Mouse (Mus musculus) frontal cortex, adult (tissue): Measurements from ENCODE around the gene Nodal.

ENCODE experiments used
- ATAC-seq: cut with Nextera tagmentation; 2 replicates; pipeline ENCODE4 v1.9.2; 2017; ENCODE audit warnings: mild to moderate bottlenecking, moderate library complexity, mixed read lengths; ENCODE audit not compliant: low TSS enrichment

Gene Nodal

GRCm38 (mm10) chr10:61417672-61418071, at the start of gene Nodal:
Gene Nodal (plus strand): TSS chr10:61417972.
- ATAC-seq: no peak

GRCm38 (mm10) chr10:61369755-61370154, 48.0 kb upstream of the Nodal start:
- ATAC-seq: no peak

- ATAC-seq: no peak
These were observed 47.3 kb upstream of the Nodal start for GRCm38 (mm10) chr10:61370273-61370979.

DNA sequence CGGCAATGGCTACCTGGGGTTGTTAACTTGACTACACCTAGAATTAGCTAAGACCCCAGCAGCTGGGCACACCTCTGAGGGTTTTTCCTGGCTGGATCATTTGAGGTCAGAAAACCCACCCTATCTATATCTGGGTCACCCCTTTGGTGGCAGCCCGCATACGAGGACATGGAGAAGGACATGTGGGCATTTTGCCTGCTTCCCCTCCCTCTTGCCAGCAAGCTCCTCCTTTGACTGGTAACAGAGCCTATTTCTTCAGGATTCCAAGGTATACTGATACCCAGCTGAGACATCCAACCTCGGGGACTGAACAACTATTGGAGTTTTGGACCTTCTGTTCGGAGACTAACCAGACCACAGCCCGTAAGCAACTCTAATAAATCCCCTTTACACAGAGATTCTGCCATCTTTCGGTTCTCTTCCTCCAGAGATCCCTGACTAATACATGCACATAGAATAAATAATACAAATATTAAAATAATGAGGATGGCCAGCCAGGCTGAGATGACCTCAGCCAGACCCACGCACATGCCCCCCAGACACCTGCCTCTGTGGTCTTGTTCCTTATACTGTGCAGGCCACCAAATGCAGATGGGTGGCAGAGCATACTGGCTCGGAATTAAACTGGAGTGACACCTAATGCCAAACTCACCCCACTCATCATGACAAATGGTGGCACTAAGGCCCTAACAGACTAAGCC, 45.7 kb upstream of the Nodal start:
- no peak for ATAC-seq

DNA sequence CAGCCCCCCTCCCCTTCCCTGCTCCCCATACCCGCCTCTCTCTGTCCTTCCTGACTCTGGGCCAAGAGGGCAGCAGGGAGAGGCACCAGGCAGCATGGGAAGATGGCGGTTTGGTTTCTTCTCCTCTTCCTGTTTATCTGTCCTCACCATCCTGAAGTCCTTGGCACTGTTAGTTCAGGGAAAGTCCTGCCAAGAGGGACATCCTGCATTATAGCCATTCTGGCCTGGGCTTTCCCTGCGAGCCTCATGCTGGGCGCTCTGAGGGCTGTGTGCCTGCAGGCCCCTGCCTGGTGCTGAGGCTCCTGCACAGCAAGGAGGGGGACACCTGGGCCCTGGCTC, 45.2 kb upstream of the Nodal start:
- ATAC-seq: no peak

- no peak for ATAC-seq
These were observed 43.7 kb upstream of the Nodal start for GRCm38 (mm10) chr10:61374076-61374475.

DNA sequence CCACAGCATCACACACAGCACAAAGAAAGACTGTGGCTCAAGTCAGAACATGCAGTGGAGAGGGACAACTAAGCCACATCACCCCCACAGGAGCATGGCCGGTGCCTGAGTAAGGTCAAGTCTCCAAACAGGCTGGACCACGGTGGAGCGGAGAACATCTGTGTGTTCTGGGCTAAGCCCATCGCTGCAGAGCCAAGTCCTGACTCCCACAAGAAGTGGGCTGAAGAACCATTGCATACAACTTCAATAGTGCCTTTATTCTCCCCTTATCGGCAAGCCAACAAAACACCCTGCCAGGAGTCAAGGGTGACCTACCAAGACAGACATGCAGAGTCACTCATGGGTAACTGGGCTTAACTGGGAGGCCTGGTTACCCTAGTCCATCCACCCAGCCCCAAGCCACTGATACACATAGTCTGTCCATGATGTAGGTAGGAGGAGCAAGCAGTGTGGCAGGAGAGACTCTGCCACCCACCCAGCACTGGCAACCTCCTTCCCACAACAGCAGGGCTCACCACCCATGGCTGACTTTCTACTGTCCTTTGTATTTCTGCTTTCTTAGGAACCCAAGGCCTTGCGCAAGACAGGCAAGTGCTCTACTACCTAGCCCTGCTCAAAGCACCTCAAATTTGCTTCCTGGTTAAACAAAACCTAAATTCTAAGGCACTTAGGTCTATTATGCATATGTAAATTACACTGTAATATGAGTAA, 42.8 kb upstream of the Nodal start:
- ATAC-seq: 0 out of 2 replicates have a peak, but pooled peaks have one; percentile 31

DNA sequence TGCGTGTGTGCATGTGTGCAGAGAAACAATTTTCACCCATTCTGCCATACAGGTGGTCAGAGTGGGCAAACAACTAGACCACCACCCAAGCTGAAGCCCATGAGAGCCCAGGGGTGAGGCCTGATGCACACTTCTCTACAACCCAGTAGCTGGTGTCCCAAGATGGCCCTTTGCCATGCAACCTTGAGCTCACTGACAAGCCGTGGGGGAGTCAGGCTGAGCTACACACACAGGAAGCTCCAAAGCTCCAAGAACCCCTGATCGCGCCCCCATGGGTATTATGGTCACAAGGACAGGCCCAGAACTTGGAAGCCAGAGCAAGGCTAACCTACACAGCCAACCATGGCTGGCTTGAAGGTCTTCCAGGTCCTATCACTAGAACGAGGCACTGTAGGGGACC, 39.7 kb upstream of the Nodal start:
- no peak for ATAC-seq

DNA sequence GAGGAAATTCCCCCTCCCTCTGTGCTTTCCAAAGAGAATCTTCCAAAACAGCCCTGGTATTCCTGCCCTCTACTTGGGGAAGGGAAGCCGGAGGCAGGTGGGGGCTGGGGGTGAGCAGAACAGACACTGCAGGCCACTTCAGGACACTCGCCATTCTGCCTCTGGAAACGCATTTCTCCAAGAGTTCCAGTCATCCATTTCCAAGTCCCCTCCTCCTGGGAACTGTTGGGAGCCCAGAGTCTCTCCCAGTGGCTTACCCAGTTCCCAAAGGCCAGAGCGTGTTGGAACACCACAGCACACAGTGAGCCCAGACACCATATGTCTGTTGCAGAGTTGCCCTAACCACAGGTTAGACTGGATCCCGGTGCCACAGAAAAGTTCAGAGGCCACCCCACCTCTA, 39.1 kb upstream of the Nodal start:
- ATAC-seq: no peak

GRCm38 (mm10) chr10:61379340-61380040, 38.3 kb upstream of the Nodal start:
- no peak for ATAC-seq

- ATAC-seq: no peak
These were observed 37.6 kb upstream of the Nodal start for GRCm38 (mm10) chr10:61380186-61380585.

DNA sequence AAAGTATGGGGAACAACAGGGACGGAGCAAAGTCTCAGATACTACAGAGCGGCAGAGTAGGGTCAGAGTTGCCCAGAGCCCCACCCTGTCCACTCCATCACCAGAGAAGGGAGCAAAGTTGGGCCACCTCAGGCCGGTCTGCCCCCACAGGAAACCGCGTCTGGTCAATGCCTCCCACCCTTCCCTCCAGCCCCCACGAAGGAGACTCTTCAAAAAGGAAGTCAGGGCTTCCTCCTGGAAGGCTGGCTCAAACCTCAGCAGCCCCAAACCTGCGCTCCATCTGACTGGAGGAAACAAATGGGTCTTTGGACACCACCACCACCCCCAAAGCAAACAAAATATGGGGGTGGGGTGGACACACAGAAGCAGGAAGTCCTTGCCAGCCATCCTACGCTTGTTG, 35.9 kb upstream of the Nodal start:
- no peak for ATAC-seq

DNA sequence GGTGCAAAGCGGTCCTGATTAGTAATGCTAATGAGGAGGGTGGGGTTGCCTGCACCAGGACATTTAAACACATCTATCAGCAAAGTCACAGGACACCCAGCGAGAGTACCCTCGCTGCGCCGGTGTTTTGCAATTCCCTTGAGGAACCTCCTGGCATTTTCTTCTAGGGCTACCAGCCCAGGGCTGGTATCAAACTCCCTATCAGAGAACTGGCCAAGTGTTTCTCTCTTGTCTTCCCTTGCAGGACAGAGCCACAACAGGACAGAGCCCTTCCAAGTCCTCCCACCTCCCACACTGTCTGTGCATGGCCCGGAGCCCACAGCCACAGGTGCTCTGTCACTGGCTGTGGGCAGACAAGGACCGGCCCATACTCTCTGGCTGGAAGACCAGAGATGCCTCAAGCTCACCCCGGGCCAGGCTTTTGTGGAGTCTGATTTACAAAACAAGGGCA, 35.5 kb upstream of the Nodal start:
- no peak for ATAC-seq

DNA sequence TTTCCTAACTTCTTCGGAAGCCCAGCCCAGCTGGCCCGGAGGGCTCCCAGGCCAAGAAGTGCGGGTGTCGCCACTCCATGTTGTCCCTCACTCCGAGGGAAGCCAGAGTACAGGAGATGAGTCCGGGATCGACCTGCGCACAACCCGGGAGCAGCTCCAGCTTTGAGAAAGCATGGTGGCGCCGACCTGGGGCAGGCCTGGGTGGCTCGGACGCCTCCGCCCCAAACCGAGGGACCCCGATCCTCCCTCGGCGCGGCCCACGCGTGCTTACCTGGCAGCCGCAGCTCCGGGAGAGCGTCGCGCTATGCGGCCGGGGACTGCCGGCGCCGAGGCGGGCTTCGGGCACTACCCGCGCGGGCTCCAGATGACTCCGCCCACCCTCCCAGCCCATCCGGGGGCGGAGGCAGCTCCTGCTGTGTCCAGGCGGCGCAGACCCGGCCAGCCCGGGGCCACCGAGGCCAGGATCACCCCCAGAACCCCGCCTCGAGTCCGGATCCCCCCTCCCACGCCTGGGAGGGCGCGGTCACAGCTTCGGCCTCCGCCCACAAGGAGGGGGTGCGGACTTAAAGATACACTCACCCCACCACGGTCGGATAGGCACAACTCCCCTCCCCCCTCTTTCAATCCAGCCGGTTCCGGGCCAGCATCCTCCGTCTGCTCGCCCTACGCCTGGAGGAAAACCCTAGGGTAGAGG, 34.6 kb upstream of the Nodal start, which contains the start of gene Pald1:
Pald1 (minus strand) TSS at position 510 of the 694 bp plus-strand sequence.
- ATAC-seq: peak; percentile 66

DNA sequence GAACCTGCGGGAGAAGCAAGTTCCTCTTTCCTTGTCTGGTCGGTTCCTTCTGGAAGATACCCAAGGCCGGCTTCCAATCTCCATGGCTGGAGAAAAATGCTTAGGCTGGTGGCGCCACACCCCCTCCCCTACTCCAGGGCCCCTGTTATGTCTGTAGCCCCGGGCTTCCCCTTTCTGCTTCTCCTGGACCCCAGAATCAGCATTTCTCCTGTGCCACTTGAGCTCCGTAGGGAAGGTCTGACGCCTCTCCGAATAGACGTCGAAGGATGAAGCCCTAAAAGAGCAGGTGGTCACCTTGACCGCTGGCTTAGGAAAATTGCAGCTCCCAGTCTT, 34.1 kb upstream of the Nodal start:
- no peak for ATAC-seq

- no peak for ATAC-seq
These were observed 32.6 kb upstream of the Nodal start for GRCm38 (mm10) chr10:61385174-61385573.

- no peak for ATAC-seq
These were observed 31.5 kb upstream of the Nodal start for GRCm38 (mm10) chr10:61386284-61386683.

- no peak for ATAC-seq
These were observed 28.8 kb upstream of the Nodal start for GRCm38 (mm10) chr10:61389020-61389419.

GRCm38 (mm10) chr10:61390148-61390547, 27.6 kb upstream of the Nodal start:
- no peak for ATAC-seq

GRCm38 (mm10) chr10:61392584-61392983, 25.2 kb upstream of the Nodal start:
- no peak for ATAC-seq

DNA sequence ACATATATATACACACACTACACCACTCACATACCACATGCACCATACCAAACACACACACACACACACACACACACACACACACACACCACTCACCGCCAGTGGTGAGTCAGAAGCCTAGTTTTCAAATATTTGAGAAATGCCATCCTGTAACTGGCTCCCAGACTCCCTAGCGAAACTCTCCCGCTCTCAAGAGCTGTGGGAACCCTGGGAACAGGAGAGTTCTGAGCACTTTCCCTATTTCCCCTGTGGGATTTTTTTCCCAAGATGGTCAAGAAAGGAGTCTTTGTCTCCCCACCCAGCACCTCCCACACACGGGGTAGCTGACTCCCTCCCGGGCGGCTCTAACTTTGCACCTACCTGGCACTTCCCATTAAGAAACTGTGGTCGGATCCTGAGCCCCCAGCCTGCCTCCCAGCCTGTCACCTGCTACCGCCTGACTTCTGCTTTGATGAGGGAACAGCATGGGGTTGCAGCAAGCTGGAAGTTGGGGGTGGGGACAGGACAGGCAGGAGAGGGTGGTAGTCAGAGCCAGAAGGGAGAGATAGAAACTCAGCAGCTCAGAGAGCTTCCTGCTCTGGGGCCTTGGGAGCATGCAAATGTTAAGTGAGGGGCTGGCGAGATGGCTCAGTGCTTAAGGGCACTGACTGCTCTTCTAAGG, 23.2 kb upstream of the Nodal start:
- ATAC-seq: no peak
